In the genomic region with DNA sequence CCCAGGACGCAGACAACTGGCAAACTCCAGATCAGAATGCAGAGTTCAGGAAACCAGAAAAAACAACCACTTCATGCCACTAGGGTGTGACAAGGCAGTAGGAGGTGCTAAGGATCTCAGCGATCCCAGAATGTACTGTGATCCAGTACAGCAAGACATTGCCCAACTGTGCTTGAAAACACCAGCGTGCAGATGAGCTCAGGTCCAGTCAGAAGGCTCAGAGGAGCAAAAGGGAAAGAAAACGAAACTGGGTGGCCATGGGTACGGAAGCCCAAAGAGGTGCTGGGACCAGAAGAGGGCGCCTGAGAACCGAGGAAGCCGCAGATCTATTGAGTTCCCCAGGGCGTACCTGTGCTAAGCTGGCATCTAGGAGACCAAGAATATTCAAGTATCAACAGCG, we compare ENCODE assay signal across 8 mouse cellular contexts. TPM values are rescaled to one million over a fixed set of nuclear protein-coding genes. Genes with fewer than 3 reads are reported as not detected.
DNase-seq lines count a peak whose midpoint lies in the region; ATAC-seq and TF ChIP-seq lines count a peak whose summit lies in the region.

No protein-coding gene starts in this region.

- H3K36me3 ChIP-seq in megakaryocyte, embryonic 14.5 days (replicated peaks; ENCODE audit: low read length) = no peaks in the 10 kb centered on the region

- no peak overlapping the region for H3K27ac ChIP-seq in cortical plate, adult 2 months (ENCODE audit: insufficient read depth, low read length)

- TF ChIP-seq POLR2A in cortical plate, adult 2 months (IDR thresholded peaks at IDR 0.05; ENCODE audit: extremely low read depth, insufficient read depth, low read length) = no peak

- no peaks in the 10 kb centered on the region for H3K4me1 ChIP-seq in cortical plate, adult 2 months (ENCODE audit: control insufficient read depth, insufficient read depth, low read length)
- no peaks in the 10 kb centered on the region for H3K4me1 ChIP-seq in megakaryocyte, embryonic 14.5 days

- H3K27me3 ChIP-seq in megakaryocyte, embryonic 14.5 days (replicated peaks) = peaks cover 4% of the 10 kb centered on the region

- ATAC-seq in activated CD4-positive, CD25-positive, alpha-beta regulatory T cell, adult 4 months = peak; percentile 91

- H3K9me3 ChIP-seq in megakaryocyte, embryonic 14.5 days = no peaks in the 10 kb centered on the region

- H3K4me3 ChIP-seq in cortical plate, adult 2 months (ENCODE audit: insufficient read depth, low read length) = peak overlapping the region; percentile 33
- peak overlapping the region; percentile 91 for H3K4me3 ChIP-seq in megakaryocyte, embryonic 14.5 days (replicated peaks)

- DNase-seq in gastrocnemius, adult 8-10 months (ENCODE audit: low spot score in 2 of 2) = peak; percentile 10 to 36
- peak; percentile 82 for DNase-seq in induced T-regulatory cell, adult 2 months (ENCODE audit: low read depth)
- DNase-seq in left cerebral cortex, adult 8-10 months (ENCODE audit: low spot score in 2 of 2) = peak; percentile 9 to 23
- DNase-seq in right cerebral cortex, postnatal 14 days = peak; percentile 62
- DNase-seq in yolk sac, embryonic 10.5 days (ENCODE audit: low spot score) = peak; percentile 9

- peak; percentile 48 for TF ChIP-seq CTCF in cortical plate, adult 2 months (IDR thresholded peaks at IDR 0.05; ENCODE audit: extremely low read depth, insufficient read depth, low read length)

RNA-seq across cellular contexts. Expression of a gene that starts 11.8 kb away (rescaled TPM):
- polyA plus RNA-seq in activated CD4-positive, CD25-positive, alpha-beta regulatory T cell, adult 4 months (2017; shearing (Covaris generic)) = not detected
- 0.34 and 0.38 TPM in 2 replicates for polyA plus RNA-seq in cortical plate, adult 2 months (2012; rRNA removed)
- total RNA-seq in gastrocnemius, adult 8-10 months (2022) = 1 to 10 TPM in 1 of 4 experiments, under 1 TPM in 1, not detected in 2; 0.46 to 1.5 TPM
- 1 to 10 TPM in 1 of 4 experiments, under 1 TPM in 1, not detected in 2; 0.59 to 2.5 TPM for total RNA-seq in left cerebral cortex, adult 8-10 months (2022)
- polyA plus RNA-seq in megakaryocyte, embryonic 14.5 days (2012; ENCODE audit: insufficient read depth, low replicate concordance) = not detected in 2 replicates

RNA-seq across cellular contexts. Expression of a gene that starts 19.7 kb away (rescaled TPM):
- polyA plus RNA-seq in activated CD4-positive, CD25-positive, alpha-beta regulatory T cell, adult 4 months (2017; shearing (Covaris generic)) = 10 to 100 TPM; 16.3 to 18.2 TPM
- polyA plus RNA-seq in cortical plate, adult 2 months (2012; rRNA removed) = 28.6 and 29.4 TPM in 2 replicates
- 10 to 100 TPM; 27.8 to 32.8 (median 29.0) TPM for total RNA-seq in gastrocnemius, adult 8-10 months (2022)
- 10 to 100 TPM; 87.7 to 95.0 (median 90.3) TPM for total RNA-seq in left cerebral cortex, adult 8-10 months (2022)
- 13.7 and 25.1 TPM in 2 replicates for polyA plus RNA-seq in megakaryocyte, embryonic 14.5 days (2012; ENCODE audit: insufficient read depth, low replicate concordance)

RNA-seq across cellular contexts. Expression of a gene that starts 52.1 kb away (rescaled TPM):
- polyA plus RNA-seq in activated CD4-positive, CD25-positive, alpha-beta regulatory T cell, adult 4 months (2017; shearing (Covaris generic)) = not detected
- not detected in 2 replicates for polyA plus RNA-seq in cortical plate, adult 2 months (2012; rRNA removed)
- total RNA-seq in gastrocnemius, adult 8-10 months (2022) = not detected
- not detected for total RNA-seq in left cerebral cortex, adult 8-10 months (2022)
- polyA plus RNA-seq in megakaryocyte, embryonic 14.5 days (2012; ENCODE audit: insufficient read depth, low replicate concordance) = not detected in 2 replicates

Comparison
In these comparisons a context has a peak if more than half of its experiments do, and no peak if none do; other contexts are left out.
1. DNase-seq: peak in every context shown above with its lines; median percentile 82 in induced T-regulatory cell, adult 2 months; 62 in right cerebral cortex, postnatal 14 days; 23 in gastrocnemius, adult 8-10 months; 16 in left cerebral cortex, adult 8-10 months; 9 in yolk sac, embryonic 10.5 days.